Mouse (Mus musculus): ENCODE data around the gene Cda. TPM values are rescaled to one million over a fixed set of nuclear protein-coding genes. Genes with fewer than 3 reads are reported as not detected.
A peak's percentile ranks its signal among the peaks of the same experiment; 100 is the strongest.

Cda gene
- polyA plus RNA-seq, 1 experiment from 2014 or later = 7.4 TPM

DNA sequence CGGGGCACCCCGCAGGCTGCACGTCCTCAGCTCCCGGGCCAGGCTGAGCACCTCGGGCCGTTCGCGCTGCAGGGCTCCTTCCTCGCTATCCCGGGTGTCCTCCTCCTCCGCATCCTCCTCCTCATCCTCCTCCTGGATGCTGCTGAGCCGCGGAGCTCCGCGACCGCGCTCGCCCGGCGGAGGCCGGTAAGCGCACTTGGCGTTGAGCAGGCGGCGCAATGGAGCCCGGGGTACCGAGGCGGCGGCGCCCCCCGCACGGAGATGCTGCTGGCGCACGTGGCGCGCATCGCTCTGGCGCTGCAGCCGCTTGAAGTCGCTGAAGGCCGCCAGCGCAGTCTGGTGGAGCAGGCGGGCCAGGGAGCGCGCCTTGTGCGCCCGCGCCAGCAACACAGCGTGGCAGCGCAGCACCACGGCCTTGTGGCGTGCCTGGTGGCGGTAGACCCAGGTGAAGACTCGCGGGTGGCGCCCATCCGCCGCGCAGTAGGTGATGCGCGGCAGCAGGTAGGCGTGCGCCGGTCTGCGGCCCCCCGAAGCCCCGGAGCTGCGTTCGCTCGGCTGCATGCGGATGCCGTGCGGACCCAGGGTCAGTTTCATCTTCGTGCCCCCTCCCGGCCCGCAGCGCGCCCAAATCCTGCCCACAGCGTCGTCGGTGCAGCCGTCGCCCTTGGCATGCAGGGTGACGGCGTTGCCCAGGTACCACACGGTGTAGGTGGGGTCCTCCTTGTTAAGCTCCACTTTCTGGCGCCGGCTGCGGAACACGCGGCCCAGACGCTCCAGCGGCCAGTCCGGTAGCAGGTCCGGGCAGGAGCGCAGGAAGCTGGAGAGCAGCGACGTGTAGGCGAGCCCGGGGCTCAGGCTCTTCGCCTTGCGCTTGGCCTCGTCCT, 27.5 kb upstream of the Cda start:
- no peak for ATAC-seq (ENCODE audit: insufficient number of reproducible peaks, low FRiP score, low TSS enrichment, low read depth)
- Histone ChIP-seq H3K27me3 (peaks cover 85% of the 10 kb centered on the region), H3K4me2 (replicated peaks) (peak overlapping the region; percentile 65), H3K27ac (replicated peaks) (no peak overlapping the region), H3K9ac (no peak overlapping the region), H3K9me3 (replicated peaks) (no peaks in the 10 kb centered on the region), H3K4me1 (peaks cover 21% of the 10 kb centered on the region), H3K36me3 (no peaks in the 10 kb centered on the region), H3K4me3 (replicated peaks) (peak overlapping the region; percentile 39)
- under 1% methylated on average over 102 of the region's 103 CpGs for WGBS

DNA sequence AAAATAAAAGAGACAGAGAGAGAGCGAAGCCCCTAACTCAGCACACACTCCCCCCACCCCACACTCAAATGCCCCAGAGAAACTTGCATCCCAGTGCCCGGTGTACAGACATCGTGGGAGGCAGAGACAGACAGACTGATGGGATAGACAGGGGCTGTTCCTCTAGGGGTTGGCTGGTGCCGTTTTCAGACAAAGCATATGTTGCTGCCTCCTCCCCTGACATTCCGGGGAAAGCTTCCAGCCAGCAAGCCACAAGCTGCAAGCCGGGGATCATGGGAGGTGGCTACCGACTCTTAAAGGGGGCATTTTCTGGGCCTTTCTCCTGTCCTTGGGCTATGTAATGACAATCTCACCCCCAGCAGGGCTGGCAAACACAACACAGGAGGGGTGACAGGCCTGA, 25.9 kb upstream of the Cda start:
- 49% methylated on average over 7 of the region's 7 CpGs for WGBS
- Histone ChIP-seq H3K27ac (replicated peaks) (no peak overlapping the region), H3K4me3 (replicated peaks) (no peak overlapping the region), H3K4me2 (replicated peaks) (no peak overlapping the region), H3K9ac (no peak overlapping the region), H3K9me3 (replicated peaks) (no peaks in the 10 kb centered on the region), H3K36me3 (no peaks in the 10 kb centered on the region), H3K4me1 (peaks cover 21% of the 10 kb centered on the region), H3K27me3 (peaks cover 75% of the 10 kb centered on the region)
- no peak for ATAC-seq (ENCODE audit: insufficient number of reproducible peaks, low FRiP score, low TSS enrichment, low read depth)

GRCm38 (mm10) chr4:138383789-138384188, 16.0 kb upstream of the Cda start:
- ATAC-seq (ENCODE audit: insufficient number of reproducible peaks, low FRiP score, low TSS enrichment, low read depth) = no peak
- no peak overlapping the region for H3K9ac ChIP-seq
- H3K27ac ChIP-seq (replicated peaks) = no peak overlapping the region
- H3K4me1 ChIP-seq = no peaks in the 10 kb centered on the region
- H3K27me3 ChIP-seq = peaks cover 4% of the 10 kb centered on the region; the same call in 1 of the 2 replicates
- H3K36me3 ChIP-seq = no peaks in the 10 kb centered on the region
- H3K4me3 ChIP-seq (replicated peaks) = no peak overlapping the region
- H3K4me2 ChIP-seq (replicated peaks) = no peak overlapping the region
- 47% methylated on average over 4 of the region's 4 CpGs for WGBS
- no peaks in the 10 kb centered on the region for H3K9me3 ChIP-seq (replicated peaks)

GRCm38 (mm10) chr4:138382462-138382861, 14.7 kb upstream of the Cda start:
- 76% methylated on average over 6 of the region's 6 CpGs for WGBS
- Histone ChIP-seq H3K9ac (no peak overlapping the region), H3K9me3 (replicated peaks) (no peaks in the 10 kb centered on the region), H3K4me2 (replicated peaks) (no peak overlapping the region), H3K36me3 (no peaks in the 10 kb centered on the region), H3K4me3 (replicated peaks) (no peak overlapping the region), H3K27ac (replicated peaks) (no peak overlapping the region), H3K27me3 (peaks cover 4% of the 10 kb centered on the region; the same call in 1 of the 2 replicates), H3K4me1 (no peaks in the 10 kb centered on the region)
- no peak for ATAC-seq (ENCODE audit: insufficient number of reproducible peaks, low FRiP score, low TSS enrichment, low read depth)

DNA sequence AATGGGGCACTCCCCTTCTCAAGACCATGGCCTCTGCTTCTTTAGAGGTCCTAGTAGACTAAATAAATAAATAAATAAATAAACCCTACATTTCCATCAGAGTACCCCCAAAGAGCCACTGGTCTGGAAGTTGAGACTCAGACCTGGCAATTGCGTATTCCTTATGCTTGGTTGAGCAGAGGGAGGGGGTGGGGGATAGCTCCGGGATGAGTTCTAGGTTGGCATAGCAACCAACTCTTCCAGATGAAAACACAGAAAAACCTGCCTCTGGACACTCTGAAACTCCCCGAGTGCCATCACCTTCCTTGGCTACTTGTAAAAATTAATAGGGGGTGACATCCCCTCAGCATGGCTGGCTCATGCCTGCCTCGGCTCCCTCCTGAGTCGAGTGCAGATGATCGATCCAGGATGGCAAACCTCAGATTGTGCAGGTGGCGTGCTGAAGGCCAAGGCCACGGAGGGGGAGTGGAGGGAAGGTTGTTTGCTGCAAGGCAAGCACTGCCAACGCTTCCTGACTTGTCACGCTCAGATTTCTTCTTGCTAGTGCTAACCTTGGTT, 12.4 kb upstream of the Cda start:
- Histone ChIP-seq H3K9ac (no peak overlapping the region), H3K27ac (replicated peaks) (no peak overlapping the region), H3K9me3 (replicated peaks) (no peaks in the 10 kb centered on the region), H3K4me1 (no peaks in the 10 kb centered on the region), H3K27me3 (peaks cover 4% of the 10 kb centered on the region; the same call in 1 of the 2 replicates), H3K4me3 (replicated peaks) (no peak overlapping the region), H3K4me2 (replicated peaks) (no peak overlapping the region), H3K36me3 (no peaks in the 10 kb centered on the region)
- 47% methylated on average over 10 of the region's 10 CpGs for WGBS
- ATAC-seq (ENCODE audit: insufficient number of reproducible peaks, low FRiP score, low TSS enrichment, low read depth) = no peak

GRCm38 (mm10) chr4:138379091-138379840, 11.5 kb upstream of the Cda start:
- 56% methylated on average over 14 of the region's 14 CpGs for WGBS
- Histone ChIP-seq H3K4me3 (replicated peaks) (no peak overlapping the region), H3K9ac (no peak overlapping the region), H3K36me3 (no peaks in the 10 kb centered on the region), H3K4me1 (no peaks in the 10 kb centered on the region), H3K9me3 (replicated peaks) (no peaks in the 10 kb centered on the region), H3K27me3 (peaks cover 4% of the 10 kb centered on the region; the same call in 1 of the 2 replicates), H3K27ac (replicated peaks) (no peak overlapping the region), H3K4me2 (replicated peaks) (no peak overlapping the region)
- ATAC-seq (ENCODE audit: insufficient number of reproducible peaks, low FRiP score, low TSS enrichment, low read depth) = no peak; the same call in 1 of the 2 replicates

- Histone ChIP-seq H3K9me3 (replicated peaks) (no peaks in the 10 kb centered on the region), H3K4me1 (no peaks in the 10 kb centered on the region), H3K4me3 (replicated peaks) (no peak overlapping the region), H3K9ac (no peak overlapping the region), H3K4me2 (replicated peaks) (no peak overlapping the region), H3K27me3 (peaks cover 4% of the 10 kb centered on the region; the same call in 1 of the 2 replicates), H3K27ac (replicated peaks) (no peak overlapping the region), H3K36me3 (no peaks in the 10 kb centered on the region)
- WGBS = 48% methylated on average over 6 of the region's 6 CpGs
- no peak for ATAC-seq (ENCODE audit: insufficient number of reproducible peaks, low FRiP score, low TSS enrichment, low read depth)
Observed at GRCm38 (mm10) chr4:138377526-138377925, 9.7 kb upstream of the Cda start.

DNA sequence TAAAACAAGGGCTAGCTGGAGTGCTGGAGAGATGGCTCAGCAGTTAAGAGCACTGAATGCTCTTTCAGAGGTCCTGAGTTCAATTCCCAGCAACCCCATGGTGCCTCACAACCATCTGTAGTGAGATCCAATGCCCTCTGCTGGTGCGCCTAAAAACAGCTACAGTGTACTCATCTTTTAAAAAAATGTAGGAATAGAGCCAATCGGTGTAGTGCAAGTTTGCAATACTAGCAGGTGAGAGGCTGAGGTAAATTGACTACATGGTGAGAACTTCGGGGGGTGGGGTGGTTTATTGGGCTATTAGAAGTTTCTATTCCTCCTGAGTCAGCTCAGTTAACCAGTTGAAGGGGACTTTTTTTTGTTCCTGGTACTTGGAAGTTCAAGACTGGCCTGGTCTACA, 7.3 kb upstream of the Cda start:
- no peak overlapping the region for H3K4me2 ChIP-seq (replicated peaks)
- no peak for ATAC-seq (ENCODE audit: insufficient number of reproducible peaks, low FRiP score, low TSS enrichment, low read depth)
- H3K36me3 ChIP-seq = no peaks in the 10 kb centered on the region
- H3K9ac ChIP-seq = no peak overlapping the region
- H3K4me3 ChIP-seq (replicated peaks) = no peak overlapping the region
- peaks cover 4% of the 10 kb centered on the region; the same call in 1 of the 2 replicates for H3K27me3 ChIP-seq
- 79% methylated on average over 3 of the region's 3 CpGs for WGBS
- H3K9me3 ChIP-seq (replicated peaks) = no peaks in the 10 kb centered on the region
- no peaks in the 10 kb centered on the region for H3K4me1 ChIP-seq
- no peak overlapping the region for H3K27ac ChIP-seq (replicated peaks)

- no peak for ATAC-seq (ENCODE audit: insufficient number of reproducible peaks, low FRiP score, low TSS enrichment, low read depth)
- H3K9ac ChIP-seq = no peak overlapping the region
- H3K9me3 ChIP-seq (replicated peaks) = no peaks in the 10 kb centered on the region
- H3K4me3 ChIP-seq (replicated peaks) = no peak overlapping the region
- peaks cover 12% of the 10 kb centered on the region for H3K4me1 ChIP-seq
- no peak overlapping the region for H3K27ac ChIP-seq (replicated peaks)
- H3K4me2 ChIP-seq (replicated peaks) = no peak overlapping the region
- H3K36me3 ChIP-seq = no peaks in the 10 kb centered on the region
- H3K27me3 ChIP-seq = peaks cover 19% of the 10 kb centered on the region
- WGBS = 78% methylated on average over 5 of the region's 5 CpGs
Observed at GRCm38 (mm10) chr4:138370996-138371516, 3.3 kb upstream of the Cda start.

DNA sequence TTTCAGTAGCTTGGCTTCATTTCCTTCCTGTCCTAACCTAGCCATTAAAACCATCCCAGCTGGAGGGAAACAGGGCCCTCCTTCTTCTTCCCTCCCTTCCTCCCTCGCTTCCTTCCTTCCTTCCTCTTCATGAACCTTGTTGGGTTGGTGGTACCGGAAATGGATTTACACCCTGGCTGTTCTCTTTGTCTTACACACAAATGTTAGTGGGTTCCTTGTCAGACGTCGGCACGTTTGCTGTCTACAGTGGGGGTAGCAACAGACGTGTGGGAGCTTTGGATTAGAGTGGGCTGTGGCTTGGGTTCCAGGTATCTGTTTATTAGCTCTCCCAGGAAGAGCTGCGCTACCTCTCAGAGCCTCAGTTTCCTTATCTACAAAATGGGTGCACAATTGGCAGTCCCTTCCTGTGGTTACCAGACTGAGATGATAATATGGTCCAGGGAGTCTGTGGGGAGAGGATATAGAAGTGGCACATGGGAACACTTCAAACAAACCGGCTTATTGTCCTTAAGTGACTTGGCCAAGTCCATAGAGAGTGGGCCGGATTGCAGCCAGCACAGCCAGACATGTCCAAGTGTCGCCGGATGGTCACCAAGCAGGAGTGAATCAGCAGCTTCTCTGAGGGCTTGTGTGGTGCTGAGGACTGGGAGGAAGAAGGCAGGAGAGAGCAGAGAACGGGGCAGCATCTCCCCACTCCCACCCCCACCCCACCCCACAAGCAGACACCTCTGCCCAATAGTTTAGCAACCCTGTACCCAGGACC, 887 bp upstream of the Cda start:
- WGBS = 73% methylated on average over 12 of the region's 12 CpGs
- Histone ChIP-seq H3K4me1 (peaks cover 12% of the 10 kb centered on the region), H3K4me3 (replicated peaks) (no peak overlapping the region), H3K9me3 (replicated peaks) (no peaks in the 10 kb centered on the region), H3K9ac (no peak overlapping the region), H3K27ac (replicated peaks) (no peak overlapping the region), H3K27me3 (peaks cover 19% of the 10 kb centered on the region), H3K4me2 (replicated peaks) (peak overlapping the region; percentile 50; the same call in 1 of the 2 replicates), H3K36me3 (no peaks in the 10 kb centered on the region)
- ATAC-seq (ENCODE audit: insufficient number of reproducible peaks, low FRiP score, low TSS enrichment, low read depth) = no peak
